ENCODE assay signal across 18 mouse cellular contexts in the genomic region with DNA sequence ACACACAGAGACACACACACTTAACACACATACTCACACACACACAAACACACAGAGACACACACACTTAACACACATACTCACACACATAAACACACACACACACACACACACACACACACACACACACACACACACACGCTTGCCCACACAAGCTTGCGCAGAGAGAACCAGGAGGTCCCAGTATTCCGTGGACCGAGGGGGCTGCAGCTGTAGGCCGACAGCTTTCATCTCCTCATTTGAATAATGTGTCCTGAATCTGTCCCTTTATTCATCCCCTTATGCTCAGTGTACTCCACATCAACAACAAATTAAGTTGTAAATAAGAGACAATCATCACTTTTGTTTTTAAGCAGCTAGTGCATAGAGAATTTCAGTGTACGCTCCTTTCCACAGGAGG. TPM values are rescaled to one million over a fixed set of nuclear protein-coding genes. Genes with fewer than 3 reads are reported as not detected.
"Had no signal": no experiment of that assay in that cellular context is flagged by ENCODE, and none has a peak within 500 bp of the region (broad histone marks: within the 10 kb centered on the region; RNA-seq: fewer than 3 reads in every experiment).

No protein-coding gene starts in this region.

- H3K4me2 ChIP-seq: lung, embryonic 14.5 days; midbrain, embryonic 12.5 days had no signal

- ATAC-seq: midbrain, embryonic 16.5 days had no signal

- H3K27ac ChIP-seq: midbrain, embryonic 10.5 days; midbrain, embryonic 12.5 days had no signal

- DNase-seq: lung, adult 18-20 months; lung, embryonic 14.5 days; lung, postnatal 10 days; lung, postnatal 4 days; midbrain, embryonic 14.5 days; right cerebral cortex, adult 18-20 months; right cerebral cortex, postnatal 25 days; right cerebral cortex, postnatal 4 days; spleen, adult 18-20 months; thymus, adult 18-20 months; thymus, postnatal 14 days; thymus, postnatal 36 days had no signal

- H3K9ac ChIP-seq: lung, embryonic 14.5 days; midbrain, embryonic 12.5 days had no signal

- H3K36me3 ChIP-seq: midbrain, embryonic 12.5 days had no signal

- H3K9me3 ChIP-seq: midbrain, embryonic 10.5 days; midbrain, embryonic 12.5 days had no signal

- H3K4me3 ChIP-seq: midbrain, embryonic 10.5 days; midbrain, embryonic 12.5 days; myocyte had no signal

RNA-seq across cellular contexts. Expression of a gene that starts 17.9 kb away (rescaled TPM):
- total RNA-seq: megakaryocyte, adult 5-6 weeks; megakaryocyte-erythroid progenitor cell, adult 5-6 weeks had no signal
